Mouse (Mus musculus): ENCODE results near the gene Ensa. TPM values are rescaled to one million over a fixed set of nuclear protein-coding genes. Genes with fewer than 3 reads are reported as not detected.

The Ensa gene
- polyA plus RNA-seq, 1 experiment, result not detected

GRCm38 (mm10) chr3:95681365-95681764 is 56.6 kb downstream of the Ensa start:
- Histone ChIP-seq H3K4me3 (ENCODE audit: insufficient read depth, low read depth, low read length) (no peak overlapping the region), H3K27ac (ENCODE audit: insufficient read depth, low read depth, low read length) (no peak overlapping the region), H3K4me1 (ENCODE audit: control insufficient read depth, insufficient read depth, low read length) (peaks cover 9% of the 10 kb centered on the region; the same call in 1 of the 2 replicates)
- no peak for TF ChIP-seq POLR2A (IDR thresholded peaks at IDR 0.05; ENCODE audit: insufficient read depth, low read depth, low read length)
- TF ChIP-seq CTCF (IDR thresholded peaks at IDR 0.05; ENCODE audit: insufficient read depth, low read depth, low read length), result no peak
- WGBS, result 69% methylated on average over 11 of the region's 11 CpGs

Other genes with a start within 250 kb of the Ensa start
- not detected in 2 replicates for gene 4930558C23Rik, start 222.2 kb upstream of the Ensa start, polyA plus RNA-seq (2012; ENCODE audit: insufficient read depth, insufficient read length, low replicate concordance, missing spikeins)
- 258 TPM in 1 of 2 replicates, not detected in the other for gene Arnt, start 190.6 kb upstream of the Ensa start, polyA plus RNA-seq (2012; ENCODE audit: insufficient read depth, insufficient read length, low replicate concordance, missing spikeins)
- not detected in 2 replicates for gene Ctsk, start 125.7 kb upstream of the Ensa start, polyA plus RNA-seq (2012; ENCODE audit: insufficient read depth, insufficient read length, low replicate concordance, missing spikeins)
- not detected in 2 replicates for gene Ctss, start 98.2 kb upstream of the Ensa start, polyA plus RNA-seq (2012; ENCODE audit: insufficient read depth, insufficient read length, low replicate concordance, missing spikeins)
- not detected in 2 replicates for gene Hormad1, start 65.3 kb upstream of the Ensa start, polyA plus RNA-seq (2012; ENCODE audit: insufficient read depth, insufficient read length, low replicate concordance, missing spikeins)
- not detected in 2 replicates for gene Golph3l, start 36.1 kb upstream of the Ensa start, polyA plus RNA-seq (2012; ENCODE audit: insufficient read depth, insufficient read length, low replicate concordance, missing spikeins)
- 157 and 245 TPM in 2 replicates for gene Mcl1, start 33.8 kb downstream of the Ensa start, polyA plus RNA-seq (2012; ENCODE audit: insufficient read depth, insufficient read length, low replicate concordance, missing spikeins)
- gene Adamtsl4, start 62.9 kb downstream of the Ensa start, polyA plus RNA-seq (2012; ENCODE audit: insufficient read depth, insufficient read length, low replicate concordance, missing spikeins), result not detected in 2 replicates
- gene Ecm1, start 114.6 kb downstream of the Ensa start, polyA plus RNA-seq (2012; ENCODE audit: insufficient read depth, insufficient read length, low replicate concordance, missing spikeins), result not detected in 2 replicates
- gene Tars2, start 135.2 kb downstream of the Ensa start, polyA plus RNA-seq (2012; ENCODE audit: insufficient read depth, insufficient read length, low replicate concordance, missing spikeins), result not detected in 2 replicates
- 146 TPM in 1 of 2 replicates, not detected in the other for gene Rprd2, start 193.9 kb downstream of the Ensa start, polyA plus RNA-seq (2012; ENCODE audit: insufficient read depth, insufficient read length, low replicate concordance, missing spikeins)
- gene Prpf3, start 230.9 kb downstream of the Ensa start, polyA plus RNA-seq (2012; ENCODE audit: insufficient read depth, insufficient read length, low replicate concordance, missing spikeins), result 314 TPM in 1 of 2 replicates, not detected in the other
- not detected in 2 replicates for gene Mrps21, start 246.5 kb downstream of the Ensa start, polyA plus RNA-seq (2012; ENCODE audit: insufficient read depth, insufficient read length, low replicate concordance, missing spikeins)